In genomic region chr6:128355726-128356416, GRCm38 (mm10) we compare ENCODE assay signal across 7 mouse cellular contexts. TPM values are rescaled to one million over a fixed set of nuclear protein-coding genes. Genes with fewer than 3 reads are reported as not detected.
A peak's percentile ranks its signal among the peaks of the same experiment; 100 is the strongest.
DNase-seq lines count a peak whose midpoint lies in the region; ATAC-seq and TF ChIP-seq lines count a peak whose summit lies in the region.

Gene Tulp3 (minus strand): TSS chr6:128355851.

- H3K27ac ChIP-seq in intestine, postnatal 0 days (ENCODE audit: low read depth, low read length): peak within 1 kb of the TSS; percentile 46
- H3K27ac ChIP-seq in midbrain, embryonic 12.5 days (replicated peaks): peak within 1 kb of the TSS; percentile 86
- no peak within 1 kb of the TSS for H3K27ac ChIP-seq in small intestine, adult 2 months (ENCODE audit: insufficient read depth, low read depth, low read length)

- intact Hi-C loops in left cerebral cortex, postnatal 4 days (cut with DNase I): loop anchor here (5.0 kb wide), 1 partner anchor 39 kb away; no protein-coding TSS in a partner anchor

- peak; percentile 94 for ATAC-seq in intestine, postnatal 0 days
- ATAC-seq in midbrain, embryonic 12.5 days (ENCODE audit: low FRiP score, low read depth): peak; percentile 99

- TF ChIP-seq CTCF in intestine, postnatal 0 days (IDR thresholded peaks at IDR 0.05; ENCODE audit: low read depth): no peak
- TF ChIP-seq CTCF in small intestine, adult 2 months (IDR thresholded peaks at IDR 0.05; ENCODE audit: extremely low read depth, insufficient read length, insufficient replicate concordance, low read depth, low read length): no peak

- peak within 1 kb of the TSS; percentile 59 for H3K9ac ChIP-seq in intestine, postnatal 0 days (ENCODE audit: low read depth, low read length)
- peak within 1 kb of the TSS; percentile 78 for H3K9ac ChIP-seq in midbrain, embryonic 12.5 days (replicated peaks)

- H3K4me3 ChIP-seq in intestine, postnatal 0 days (ENCODE audit: low read depth, low read length): peak within 1 kb of the TSS; percentile 75
- peak within 1 kb of the TSS; percentile 81 for H3K4me3 ChIP-seq in midbrain, embryonic 12.5 days
- H3K4me3 ChIP-seq in small intestine, adult 2 months (ENCODE audit: low read depth, low read length): peak within 1 kb of the TSS; percentile 61

- H3K36me3 ChIP-seq in intestine, postnatal 0 days (ENCODE audit: control insufficient read depth, insufficient read depth): peaks cover 7% of the 10 kb centered on the region; the same call in 1 of the 2 replicates
- H3K36me3 ChIP-seq in midbrain, embryonic 12.5 days: peaks cover 26% of the 10 kb centered on the region
- H3K36me3 ChIP-seq in small intestine, adult 2 months (ENCODE audit: control insufficient read depth, insufficient read depth, low read length): peaks cover 7% of the 10 kb centered on the region

- WGBS in intestine, postnatal 0 days: 1% methylated on average over 35 of the region's 42 CpGs
- WGBS in midbrain, embryonic 12.5 days: under 1% methylated on average over 25 of the region's 42 CpGs
- under 1% methylated on average over 42 of the region's 42 CpGs for WGBS in small intestine, adult 2 months

- no peak; the same call in 1 of the 2 replicates for TF ChIP-seq POLR2A in small intestine, adult 2 months (IDR thresholded peaks at IDR 0.05; ENCODE audit: low read depth, low read length)

- H3K9me3 ChIP-seq in intestine, postnatal 0 days (ENCODE audit: control insufficient read depth): no peaks in the 10 kb centered on the region
- H3K9me3 ChIP-seq in midbrain, embryonic 12.5 days: no peaks in the 10 kb centered on the region

- H3K4me1 ChIP-seq in intestine, postnatal 0 days (replicated peaks; ENCODE audit: control insufficient read depth, insufficient read depth, low read length): no peaks in the 10 kb centered on the region
- H3K4me1 ChIP-seq in midbrain, embryonic 12.5 days: peaks cover 29% of the 10 kb centered on the region
- H3K4me1 ChIP-seq in small intestine, adult 2 months (ENCODE audit: control insufficient read depth, insufficient read depth, insufficient read length, low read length): peaks cover 5% of the 10 kb centered on the region

- H3K27me3 ChIP-seq in intestine, postnatal 0 days (replicated peaks; ENCODE audit: control insufficient read depth, insufficient read depth, low read length): no peaks in the 10 kb centered on the region
- no peaks in the 10 kb centered on the region for H3K27me3 ChIP-seq in midbrain, embryonic 12.5 days
- H3K27me3 ChIP-seq in small intestine, adult 2 months (ENCODE audit: control insufficient read depth, insufficient read depth, low read length): no peaks in the 10 kb centered on the region

- peak within 1 kb of the TSS; percentile 97 for H3K4me2 ChIP-seq in intestine, postnatal 0 days (replicated peaks; ENCODE audit: low read depth)
- peak within 1 kb of the TSS; percentile 69 for H3K4me2 ChIP-seq in midbrain, embryonic 12.5 days (replicated peaks)

- peak; percentile 94 for DNase-seq in adrenal gland, adult 8-10 months
- peak; percentile 98 for DNase-seq in embryo, embryonic 9.5 days (ENCODE audit: extremely low spot score)
- no peak for DNase-seq in gonadal fat pad, adult 2 months (ENCODE audit: low read depth)
- peak; percentile 99 for DNase-seq in left cerebral cortex, postnatal 4 days

RNA-seq across cellular contexts. Expression of gene Tulp3, which starts in this region (rescaled TPM):
- total RNA-seq in adrenal gland, adult 8-10 months (2022): 10 to 100 TPM; 36.4 to 54.3 (median 42.7) TPM
- 15.5 and 18.7 TPM in 2 replicates for polyA plus RNA-seq in gonadal fat pad, adult 2 months (2012; rRNA removed)
- polyA plus RNA-seq in intestine, postnatal 0 days (2015; fragmentation: Nextera tagmentation; extraction: Ambion mirVana): 3.0 and 4.4 TPM in 2 replicates
- total RNA-seq in left cerebral cortex, postnatal 4 days (2021): 10 to 100 TPM; 21.8 to 24.7 TPM
- 19.0 and 19.7 TPM in 2 replicates for polyA plus RNA-seq in midbrain, embryonic 12.5 days (2016; fragmentation: Nextera tagmentation; extraction: Ambion mirVana)
- 2.0 and 2.4 TPM in 2 replicates for polyA plus RNA-seq in small intestine, adult 2 months (2012; rRNA removed)
